Mouse (Mus musculus) heart, embryonic 16.5 days (tissue): ENCODE data around the gene Tmem104. TPM values are rescaled to one million over a fixed set of nuclear protein-coding genes. Genes with fewer than 3 reads are reported as not detected.

ENCODE experiments used
- ATAC-seq: fragments of 200-750 bp; cut with Nextera tagmentation; replicated peaks from 2 replicates; pipeline ENCODE4 v1.8.0; 2017; ENCODE audit warnings: moderate number of reproducible peaks; ENCODE audit not compliant: insufficient read depth, low FRiP score; ENCODE audit errors: extremely low read depth
- H3K27ac ChIP-seq: fragments of 300-500 bp; sonication (generic); 2 replicates; pipeline ENCODE4 v1.5.1; 2014; ENCODE audit warnings: mild to moderate bottlenecking, low read length, control low read depth, moderate library complexity
- H3K27me3 ChIP-seq: fragments of 300-500 bp; sonication (generic); 2 replicates; pipeline ENCODE4 v1.6.1; 2014; ENCODE audit warnings: low read length, mixed read lengths; ENCODE audit not compliant: control insufficient read depth, insufficient read depth
- H3K36me3 ChIP-seq: fragments of 300-500 bp; sonication (generic); 2 replicates; pipeline ENCODE4 v1.6.1; 2014; ENCODE audit not compliant: control insufficient read depth, insufficient read depth
- H3K4me1 ChIP-seq: fragments of 300-500 bp; sonication (generic); 2 replicates; pipeline ENCODE4 v1.6.1; 2014; ENCODE audit warnings: low read length, mixed read lengths; ENCODE audit not compliant: control insufficient read depth, insufficient read depth
- H3K4me2 ChIP-seq: fragments of 300-500 bp; sonication (generic); 2 replicates; pipeline ENCODE4 v1.6.1; 2014; ENCODE audit warnings: low read depth, mild to moderate bottlenecking, control low read depth, low read length
- H3K4me3 ChIP-seq: fragments of 300-500 bp; sonication (generic); 2 replicates; pipeline ENCODE4 v1.5.1; 2014; ENCODE audit warnings: mild to moderate bottlenecking, control low read depth, low read length
- H3K9ac ChIP-seq: fragments of 300-500 bp; sonication (generic); 2 replicates; pipeline ENCODE4 v1.6.1; 2014; ENCODE audit warnings: low read length, control low read depth
- H3K9me3 ChIP-seq: fragments of 300-500 bp; sonication (generic); replicated peaks from 2 replicates; pipeline ENCODE4 v1.6.1; 2016; ENCODE audit warnings: low read length; ENCODE audit not compliant: control insufficient read depth
- whole genome bisulfite sequencing: fragments of 180-500 bp; shearing (Covaris S2); extraction: QIAGEN DNeasy Blood & Tissue Kit; methylation state at CpG from one replicate; pipeline ENCODE4 v1.1.7; 2014; 5-methylcytosine and 5-hydroxymethylcytosine counted together
- polyA plus RNA-seq: library from polyadenylated mRNA; unstranded; fragments of >200 nt; fragmentation: Nextera tagmentation; extraction: Ambion mirVana; gene quantifications from 2 replicates; pipeline ENCODE4 v1.2.1, GENCODE M21; 2015

Tmem104 gene
- polyA plus RNA-seq, 1 experiment from 2014 or later = 6.6 TPM

DNA sequence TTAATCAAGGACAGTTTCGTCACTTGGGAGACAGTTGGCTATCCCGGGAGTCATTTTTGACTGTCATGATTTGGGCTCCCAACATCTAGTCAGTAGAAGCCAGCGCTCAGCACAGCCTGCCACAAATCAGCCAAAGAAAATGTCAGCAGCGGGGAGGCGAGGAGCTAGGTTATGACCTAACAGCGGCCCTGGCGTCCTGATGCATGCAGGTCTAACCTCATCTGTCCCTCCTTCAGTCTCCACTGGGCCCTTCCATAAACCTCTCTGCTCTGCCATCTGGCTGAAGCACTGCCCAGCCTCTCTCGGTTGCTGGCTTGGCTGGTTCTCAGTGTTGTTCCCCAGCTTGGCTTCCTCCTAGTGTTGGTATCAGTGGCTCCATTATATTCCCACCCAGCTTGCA lies 95.0 kb downstream of the Tmem104 start:
- H3K4me1 ChIP-seq = peaks cover 5% of the 10 kb centered on the region
- H3K4me3 ChIP-seq = no peak overlapping the region
- no peak overlapping the region for H3K27ac ChIP-seq
- ATAC-seq = no peak
- H3K4me2 ChIP-seq = no peak overlapping the region
- WGBS = 56% methylated on average over 8 of the region's 8 CpGs
- no peaks in the 10 kb centered on the region for H3K27me3 ChIP-seq
- no peak overlapping the region for H3K9ac ChIP-seq
- no peaks in the 10 kb centered on the region for H3K9me3 ChIP-seq
- H3K36me3 ChIP-seq = no peaks in the 10 kb centered on the region

DNA sequence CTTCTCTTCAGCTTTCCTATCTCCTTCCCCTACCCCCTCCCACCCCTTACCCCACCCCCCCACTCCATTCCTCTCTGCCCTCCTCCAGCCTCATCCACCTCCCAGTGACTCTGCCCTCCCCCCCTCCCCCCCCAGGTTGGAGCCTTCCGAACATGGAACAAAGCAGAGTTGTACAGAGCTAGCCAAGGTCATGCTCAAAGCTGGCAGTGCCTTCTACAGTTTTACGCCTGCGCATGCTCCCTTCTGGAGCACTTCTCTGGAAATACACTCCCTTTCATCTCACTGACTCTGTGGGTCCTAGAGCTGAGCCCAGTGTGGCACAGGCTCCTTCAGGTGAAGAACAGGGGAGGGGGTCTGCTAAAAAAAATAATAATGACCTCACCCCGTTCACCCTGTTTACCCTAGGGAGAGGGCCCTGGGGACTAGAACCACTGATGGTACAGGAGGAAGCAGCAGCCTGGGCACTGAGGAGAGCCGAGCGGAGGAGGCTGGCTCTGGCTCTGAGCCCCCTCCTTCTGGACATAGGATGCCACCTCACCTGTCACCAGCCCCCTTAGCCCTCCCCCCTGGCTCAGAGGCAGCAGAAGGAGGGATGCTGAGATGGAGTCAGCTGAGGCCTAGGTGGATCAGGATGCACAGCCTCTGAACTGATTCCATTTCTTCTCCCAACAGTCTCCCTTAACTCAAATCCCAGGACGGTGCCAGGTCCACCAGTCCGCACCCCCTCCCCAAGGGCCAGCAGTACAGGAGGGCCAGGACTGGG lies 95.6 kb downstream of the Tmem104 start:
- Histone ChIP-seq H3K4me2 (no peak overlapping the region), H3K9ac (no peak overlapping the region), H3K4me3 (no peak overlapping the region), H3K27me3 (no peaks in the 10 kb centered on the region), H3K27ac (no peak overlapping the region), H3K36me3 (no peaks in the 10 kb centered on the region), H3K9me3 (no peaks in the 10 kb centered on the region), H3K4me1 (peaks cover 2% of the 10 kb centered on the region; the same call in 1 of the 2 replicates)
- ATAC-seq = no peak
- 72% methylated on average over 8 of the region's 8 CpGs for WGBS

DNA sequence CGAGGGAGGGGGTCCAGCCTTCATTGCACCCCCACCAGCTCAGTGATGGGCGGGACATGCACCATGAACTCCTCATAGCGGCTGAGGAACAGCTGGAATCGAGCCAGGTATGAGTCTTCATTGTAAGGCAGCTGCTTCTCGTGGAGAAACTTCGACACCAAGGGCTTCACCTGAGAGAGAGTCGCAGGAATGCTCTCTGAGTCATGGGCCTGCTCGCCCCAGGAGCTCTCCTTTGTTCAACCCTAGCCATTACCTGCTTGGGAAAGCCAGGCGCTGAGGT lies 96.1 kb downstream of the Tmem104 start:
- no peak for ATAC-seq
- Histone ChIP-seq H3K9me3 (no peaks in the 10 kb centered on the region), H3K4me3 (no peak overlapping the region), H3K4me1 (no peaks in the 10 kb centered on the region), H3K9ac (no peak overlapping the region), H3K36me3 (no peaks in the 10 kb centered on the region), H3K27ac (no peak overlapping the region), H3K27me3 (no peaks in the 10 kb centered on the region), H3K4me2 (no peak overlapping the region)
- 71% methylated on average over 9 of the region's 9 CpGs for WGBS

DNA sequence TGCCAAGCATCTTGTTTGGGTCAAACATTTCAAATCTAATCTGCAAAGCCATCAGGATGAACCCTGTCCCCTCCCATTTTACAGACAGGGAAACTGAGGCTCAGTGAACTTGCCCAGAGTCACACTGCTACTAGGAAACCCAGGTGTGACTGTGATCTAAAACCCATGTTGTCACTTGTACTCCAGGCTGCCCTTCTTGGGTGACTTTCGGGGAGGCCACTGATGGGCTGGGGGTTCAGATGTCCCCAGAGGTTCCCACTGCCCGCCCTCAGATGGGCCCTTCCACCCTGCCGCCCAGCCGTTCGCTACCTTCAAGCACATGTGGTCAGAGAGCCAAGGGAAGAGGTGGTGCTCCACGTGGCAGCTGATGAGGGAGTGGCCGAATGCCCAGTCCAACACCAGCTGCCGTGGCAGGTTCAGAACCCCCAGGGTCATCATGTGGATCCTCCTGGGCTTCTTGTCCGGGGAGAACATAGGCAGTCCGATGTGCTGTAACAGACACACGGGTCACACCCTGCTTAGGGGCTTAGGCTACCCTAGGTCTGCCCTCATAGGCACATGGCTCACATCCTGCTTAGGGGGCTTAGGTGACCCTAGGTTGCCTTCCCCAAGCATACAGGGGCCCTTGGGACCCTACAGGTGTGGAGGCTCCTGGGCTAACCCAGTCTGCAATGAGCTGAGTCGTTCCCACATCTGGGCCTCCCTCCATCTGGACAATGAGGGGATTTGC lies 96.8 kb downstream of the Tmem104 start:
- H3K4me3 ChIP-seq = no peak overlapping the region
- no peak overlapping the region for H3K27ac ChIP-seq
- no peaks in the 10 kb centered on the region for H3K9me3 ChIP-seq
- ATAC-seq = no peak
- 78% methylated on average over 12 of the region's 12 CpGs for WGBS
- no peak overlapping the region for H3K9ac ChIP-seq
- H3K4me1 ChIP-seq = no peaks in the 10 kb centered on the region
- H3K4me2 ChIP-seq = no peak overlapping the region
- H3K27me3 ChIP-seq = no peaks in the 10 kb centered on the region
- H3K36me3 ChIP-seq = no peaks in the 10 kb centered on the region

DNA sequence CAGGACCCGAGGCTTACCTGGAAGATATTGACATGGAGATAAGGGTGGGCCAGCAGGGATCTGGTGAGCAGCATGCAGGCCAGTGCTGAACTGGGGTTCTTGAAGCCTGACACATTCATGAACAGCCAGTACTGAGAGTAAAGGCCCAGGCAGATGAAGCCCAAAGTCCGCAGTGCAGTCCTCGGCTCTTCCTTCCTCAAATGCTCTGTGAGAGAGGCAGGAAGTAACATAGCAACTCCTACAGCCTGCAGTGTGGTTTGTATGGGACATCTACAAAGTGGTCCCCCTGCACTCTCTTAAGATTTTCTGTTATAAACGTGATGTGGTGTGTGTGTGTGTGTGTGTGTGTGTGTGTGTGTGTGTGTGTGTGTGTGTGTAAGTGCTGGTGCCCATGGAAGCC lies 98.0 kb downstream of the Tmem104 start:
- 45% methylated on average over 4 of the region's 4 CpGs for WGBS
- Histone ChIP-seq H3K4me2 (no peak overlapping the region), H3K4me1 (no peaks in the 10 kb centered on the region), H3K27me3 (no peaks in the 10 kb centered on the region), H3K9me3 (no peaks in the 10 kb centered on the region), H3K9ac (no peak overlapping the region), H3K27ac (no peak overlapping the region), H3K36me3 (no peaks in the 10 kb centered on the region), H3K4me3 (no peak overlapping the region)
- ATAC-seq = no peak

DNA sequence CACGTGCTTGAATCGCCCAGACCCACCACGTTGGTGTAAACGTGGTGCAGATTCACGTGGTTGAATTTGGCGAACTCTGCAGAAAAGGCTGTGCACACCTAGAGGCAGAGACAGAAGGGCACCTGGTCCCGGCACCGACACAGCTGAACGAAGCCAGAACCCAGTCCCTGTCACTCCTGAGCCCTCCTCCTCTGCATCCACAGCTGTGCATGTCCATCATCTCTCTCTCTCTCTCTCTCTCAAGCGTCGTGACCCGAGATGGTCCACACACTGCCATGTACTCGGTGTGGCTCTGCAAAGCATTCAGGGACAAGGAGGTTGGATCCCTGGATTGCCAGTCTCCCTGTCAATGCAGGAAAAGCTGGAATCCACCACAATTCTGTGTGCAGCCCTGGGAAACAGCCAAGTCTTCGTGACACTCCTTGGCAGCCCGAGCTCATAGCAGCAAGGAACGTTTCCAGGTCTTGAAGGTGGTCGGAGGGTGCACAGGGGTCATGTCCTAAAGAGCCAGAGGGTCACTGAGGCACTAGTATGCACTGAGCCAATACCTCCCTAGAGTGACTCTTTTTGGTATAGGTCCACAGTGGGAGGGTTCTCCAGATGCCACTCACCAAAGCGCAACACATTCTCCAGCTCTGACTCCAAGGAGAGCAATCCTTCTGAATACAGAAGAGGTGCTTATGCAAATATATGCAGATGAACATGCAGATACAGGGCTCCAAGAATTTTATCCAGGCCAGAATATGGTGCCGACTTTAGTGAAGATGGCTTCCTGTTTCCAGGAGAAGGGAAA lies 99.1 kb downstream of the Tmem104 start:
- no peak overlapping the region for H3K9ac ChIP-seq
- WGBS = 66% methylated on average over 19 of the region's 19 CpGs
- no peak for ATAC-seq
- no peak overlapping the region for H3K4me2 ChIP-seq
- H3K4me1 ChIP-seq = 0 out of 2 replicates have a peak, but pooled peaks cover 2% of the 10 kb centered on the region
- no peak overlapping the region for H3K27ac ChIP-seq
- H3K4me3 ChIP-seq = no peak overlapping the region
- no peaks in the 10 kb centered on the region for H3K9me3 ChIP-seq
- no peaks in the 10 kb centered on the region for H3K36me3 ChIP-seq
- H3K27me3 ChIP-seq = no peaks in the 10 kb centered on the region

DNA sequence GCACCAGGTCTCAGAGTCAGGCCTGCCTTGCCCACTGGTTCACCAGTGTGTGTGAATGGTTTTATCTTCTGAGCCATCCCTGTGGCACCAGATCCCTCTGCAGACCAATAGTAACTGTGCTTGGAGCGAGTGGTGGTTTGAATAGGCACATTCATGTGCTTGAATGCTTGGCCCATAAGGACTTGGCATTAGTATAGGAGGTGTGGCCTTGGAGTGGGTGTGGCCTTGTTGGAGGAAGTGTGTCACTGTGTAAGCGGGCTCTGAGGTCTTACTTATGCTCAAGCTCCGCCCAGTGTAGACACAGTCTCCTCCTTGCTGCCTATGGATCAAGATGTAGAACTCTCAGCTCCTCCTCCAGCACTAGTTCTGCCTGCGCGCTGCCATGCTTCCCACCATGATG lies 100.1 kb downstream of the Tmem104 start:
- Histone ChIP-seq H3K4me3 (no peak overlapping the region), H3K4me2 (no peak overlapping the region), H3K9ac (no peak overlapping the region), H3K4me1 (0 out of 2 replicates have a peak, but pooled peaks cover 3% of the 10 kb centered on the region), H3K27me3 (no peaks in the 10 kb centered on the region), H3K36me3 (no peaks in the 10 kb centered on the region), H3K9me3 (no peaks in the 10 kb centered on the region), H3K27ac (no peak overlapping the region)
- WGBS = 78% methylated on average over 5 of the region's 5 CpGs
- ATAC-seq = no peak

DNA sequence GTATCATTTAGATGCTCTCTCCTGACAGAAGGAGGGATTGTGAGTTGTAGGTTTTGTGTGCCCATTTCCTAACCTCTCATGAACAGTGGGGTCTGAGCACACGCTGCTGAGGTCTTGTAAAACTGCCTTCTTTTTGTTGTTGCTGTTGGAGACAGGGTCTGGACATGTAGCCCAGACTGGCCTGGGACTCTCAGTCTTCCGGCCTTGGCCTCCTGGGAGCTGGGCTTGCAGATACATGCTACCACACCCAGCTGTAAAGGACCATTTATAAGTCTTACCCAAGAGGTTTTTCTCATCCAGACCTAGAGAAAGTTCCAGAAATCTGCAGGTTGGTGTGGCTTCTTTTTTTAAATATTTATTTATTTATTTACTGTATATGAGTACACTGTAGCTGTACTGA lies 101.0 kb downstream of the Tmem104 start:
- Histone ChIP-seq H3K36me3 (no peaks in the 10 kb centered on the region), H3K27me3 (no peaks in the 10 kb centered on the region), H3K4me3 (no peak overlapping the region), H3K4me2 (no peak overlapping the region), H3K9me3 (no peaks in the 10 kb centered on the region), H3K9ac (no peak overlapping the region), H3K4me1 (peaks cover 8% of the 10 kb centered on the region; the same call in 1 of the 2 replicates), H3K27ac (no peak overlapping the region)
- ATAC-seq = no peak
- WGBS = 79% methylated on average over 2 of the region's 2 CpGs

DNA sequence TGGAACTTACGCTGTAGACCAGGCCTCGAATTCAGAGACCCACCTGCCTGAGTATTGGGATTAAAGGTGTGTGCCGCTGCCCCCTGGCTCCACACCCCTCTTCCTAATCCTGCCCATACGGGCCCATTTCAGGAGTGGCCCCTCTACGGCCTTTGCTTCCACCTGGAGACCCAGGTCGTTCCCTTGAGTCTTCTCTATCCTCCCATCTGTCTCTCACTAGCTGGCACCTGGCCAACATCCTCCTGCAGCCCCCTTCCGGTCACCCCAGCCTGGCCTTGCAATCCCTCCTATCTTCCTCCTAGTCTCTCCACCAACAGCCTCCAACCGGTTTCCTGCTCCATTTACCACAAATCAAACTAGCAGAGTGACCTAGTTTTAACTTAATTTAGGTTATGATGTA lies 102.6 kb downstream of the Tmem104 start:
- H3K9ac ChIP-seq = no peak overlapping the region

More for the DNA sequence above, 102.6 kb downstream of the Tmem104 start:
- Histone ChIP-seq H3K27ac (no peak overlapping the region), H3K36me3 (no peaks in the 10 kb centered on the region), H3K9me3 (no peaks in the 10 kb centered on the region), H3K4me3 (no peak overlapping the region), H3K4me1 (peaks cover 8% of the 10 kb centered on the region; the same call in 1 of the 2 replicates), H3K4me2 (no peak overlapping the region), H3K27me3 (no peaks in the 10 kb centered on the region)
- no peak for ATAC-seq
- WGBS = 67% methylated on average over 8 of the region's 8 CpGs
